Mouse (Mus musculus) retina, embryonic 14.5 days (tissue): ENCODE data around the gene Hhat.

Experiments used
- DNase-seq: peaks from one replicate; pipeline ENCODE4 v3.0.0-alpha.2; 2015; ENCODE audit warnings: low spot score

Hhat gene

GRCm38 (mm10) chr1:192550561-192550960 lies 220.5 kb downstream of the Hhat start:
- no peak for DNase-seq

- DNase-seq = no peak
Observed at GRCm38 (mm10) chr1:192546843-192547242, 224.2 kb downstream of the Hhat start.

- no peak for DNase-seq
Observed at GRCm38 (mm10) chr1:192544901-192545300, 226.1 kb downstream of the Hhat start.

GRCm38 (mm10) chr1:192544091-192544490 lies 226.9 kb downstream of the Hhat start:
- DNase-seq = no peak

- DNase-seq = no peak
Observed at GRCm38 (mm10) chr1:192543686-192544085, 227.3 kb downstream of the Hhat start.

GRCm38 (mm10) chr1:192542093-192542492 lies 228.9 kb downstream of the Hhat start:
- DNase-seq = no peak

- no peak for DNase-seq
Observed at GRCm38 (mm10) chr1:192537169-192537568, 233.9 kb downstream of the Hhat start.

- DNase-seq = no peak
Observed at GRCm38 (mm10) chr1:192536440-192536839, 234.6 kb downstream of the Hhat start.

GRCm38 (mm10) chr1:192533016-192533415 lies 238.0 kb downstream of the Hhat start:
- DNase-seq = no peak

- no peak for DNase-seq
Observed at GRCm38 (mm10) chr1:192532212-192532611, 238.8 kb downstream of the Hhat start.

- no peak for DNase-seq
Observed at GRCm38 (mm10) chr1:192531490-192532146, 239.4 kb downstream of the Hhat start.

GRCm38 (mm10) chr1:192525711-192526350 lies 245.2 kb downstream of the Hhat start:
- DNase-seq = no peak

GRCm38 (mm10) chr1:192522376-192523178 lies 248.4 kb downstream of the Hhat start:
- peak; percentile 45 for DNase-seq

- no peak for DNase-seq
Observed at GRCm38 (mm10) chr1:192520836-192521435, 250.1 kb downstream of the Hhat start.

- no peak for DNase-seq
Observed at GRCm38 (mm10) chr1:192519713-192520112, 251.3 kb downstream of the Hhat start.

- no peak for DNase-seq
Observed at GRCm38 (mm10) chr1:192515373-192515772, 255.7 kb downstream of the Hhat start.

GRCm38 (mm10) chr1:192512821-192513220 lies 258.2 kb downstream of the Hhat start:
- DNase-seq = no peak

- DNase-seq = no peak
Observed at GRCm38 (mm10) chr1:192503651-192504050, 267.4 kb downstream of the Hhat start.

GRCm38 (mm10) chr1:192502835-192503234 lies 268.2 kb downstream of the Hhat start:
- DNase-seq = no peak

- no peak for DNase-seq
Observed at GRCm38 (mm10) chr1:192502016-192502415, 269.0 kb downstream of the Hhat start.

GRCm38 (mm10) chr1:192497505-192497904 lies 273.5 kb downstream of the Hhat start:
- DNase-seq = no peak
